Mouse (Mus musculus) midbrain, embryonic 10.5 days (tissue): ENCODE measurements at regions not wholly inside any gene's neighbourhood (a gene's known extent, or its start where the extent isn't known, plus 50 kb on each side); places are given as distances from the start of the nearest gene placed in this dataset.

ENCODE experiments used
- DNase-seq: peaks from one replicate; pipeline ENCODE4 v3.0.0-alpha.2; 2017; ENCODE audit warnings: low spot score
- H3K27ac ChIP-seq: fragments of 300-500 bp; sonication (generic); replicated peaks from 2 replicates; pipeline ENCODE4 v1.5.1; 2016; ENCODE audit warnings: mild to moderate bottlenecking
- H3K27me3 ChIP-seq: fragments of 300-500 bp; sonication (generic); 2 replicates; pipeline ENCODE4 v1.6.1; 2016; ENCODE audit warnings: low read depth, mild to moderate bottlenecking; ENCODE audit not compliant: poor library complexity, severe bottlenecking
- H3K36me3 ChIP-seq: fragments of 300-500 bp; sonication (generic); 2 replicates; pipeline ENCODE4 v1.6.1; 2016; ENCODE audit warnings: mild to moderate bottlenecking, moderate library complexity
- H3K4me1 ChIP-seq: fragments of 300-500 bp; sonication (generic); 2 replicates; pipeline ENCODE4 v1.6.1; 2016
- H3K4me3 ChIP-seq: fragments of 300-500 bp; sonication (generic); 2 replicates; pipeline ENCODE4 v1.5.1; 2016; ENCODE audit warnings: mild to moderate bottlenecking, moderate library complexity
- H3K9me3 ChIP-seq: fragments of 300-500 bp; sonication (generic); replicated peaks from 2 replicates; pipeline ENCODE4 v1.6.1; 2016; ENCODE audit warnings: mild to moderate bottlenecking
- WGBS: fragments of 180-500 bp; shearing (Covaris S2); methylation state at CpG from one replicate; pipeline ENCODE4 v1.1.7; 2016; 5-methylcytosine and 5-hydroxymethylcytosine counted together

DNA sequence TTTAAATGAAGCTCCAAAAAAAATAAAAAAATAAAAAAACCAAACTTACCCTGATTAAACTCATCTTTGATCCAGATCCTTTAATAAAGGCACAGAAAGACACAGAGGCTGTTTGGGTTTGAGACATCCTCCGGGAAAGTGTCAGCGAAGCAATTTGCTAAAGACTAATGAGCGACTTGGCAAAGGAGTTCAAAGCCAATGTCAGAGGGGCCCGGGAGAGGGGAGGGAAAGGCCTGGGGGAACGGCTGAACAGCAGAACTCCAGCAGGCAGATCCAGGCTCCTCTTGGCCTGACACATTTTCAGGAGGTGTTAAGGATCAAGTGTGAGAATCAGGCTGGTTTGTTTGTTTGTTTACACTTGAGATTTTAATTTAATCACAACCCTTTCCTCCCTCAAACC, 49.9 kb upstream of the Msx2 start:
- peaks cover 18% of the 10 kb centered on the region for H3K4me1 ChIP-seq
- no peak overlapping the region for H3K4me3 ChIP-seq
- H3K9me3 ChIP-seq = no peaks in the 10 kb centered on the region
- H3K27ac ChIP-seq = no peak overlapping the region
- 62% methylated on average over 5 of the region's 5 CpGs for whole genome bisulfite sequencing
- peaks cover 21% of the 10 kb centered on the region for H3K27me3 ChIP-seq
- DNase-seq = no peak
- no peaks in the 10 kb centered on the region for H3K36me3 ChIP-seq
